Mouse (Mus musculus) heart, adult 8-10 months (tissue): Measurements from ENCODE around the gene Slc22a1. TPM values are rescaled to one million over a fixed set of nuclear protein-coding genes. Genes with fewer than 3 reads are reported as not detected.
A peak's percentile ranks its signal among the peaks of the same experiment; 100 is the strongest.
"Not testable (repeated sequence)": the region's sequence is repeated elsewhere in the genome, so short reads cannot be mapped to it uniquely, and the experiment has no call there.

ENCODE experiments used
- DNase-seq: peaks from one replicate; pipeline ENCODE4 v3.0.0; 2022; ENCODE audit warnings: low spot score
- total RNA-seq, 4 experiments: library from RNA; stranded (reverse); gene quantifications; 2 replicates each; pipeline ENCODE4 v1.2.4; 2022

Slc22a1 gene
- total RNA-seq, 4 experiments from 2014 or later = 9.5 to 26.9 (median 14.3) TPM

DNA sequence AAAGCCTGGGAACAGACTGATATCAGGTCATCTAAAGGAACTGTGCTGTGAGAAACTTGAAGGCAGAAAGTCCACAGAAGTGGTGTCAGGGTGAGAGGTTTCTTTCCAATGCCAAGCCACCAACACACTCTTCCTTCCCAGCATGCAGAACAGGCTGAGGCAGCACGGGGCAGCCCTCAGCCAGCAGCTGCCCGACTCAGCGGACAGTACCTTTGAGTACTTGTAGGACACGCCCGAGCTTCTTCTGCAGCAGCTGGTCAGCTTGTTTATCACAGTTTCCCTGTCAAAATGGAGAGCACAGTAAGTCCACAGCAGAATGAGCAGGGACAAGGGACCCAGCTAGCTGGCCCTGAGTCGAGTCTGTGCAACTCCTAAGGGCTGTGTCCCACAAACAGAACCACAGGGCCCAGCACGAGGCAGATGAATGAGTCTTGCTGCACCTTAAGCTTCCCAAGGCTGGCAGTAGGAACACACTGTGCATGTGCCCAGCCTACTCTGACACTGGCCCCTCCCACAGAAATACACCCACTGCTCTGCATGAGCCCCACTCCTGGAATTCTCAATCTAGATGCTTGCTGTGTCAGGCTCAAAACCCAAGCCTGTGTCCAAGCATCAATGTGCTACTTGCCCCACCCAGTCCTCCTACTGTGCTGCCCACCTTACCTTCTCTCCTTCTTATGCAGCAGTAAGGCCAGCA is 9.4 kb upstream of the Slc22a1 start:
- no peak for DNase-seq

DNA sequence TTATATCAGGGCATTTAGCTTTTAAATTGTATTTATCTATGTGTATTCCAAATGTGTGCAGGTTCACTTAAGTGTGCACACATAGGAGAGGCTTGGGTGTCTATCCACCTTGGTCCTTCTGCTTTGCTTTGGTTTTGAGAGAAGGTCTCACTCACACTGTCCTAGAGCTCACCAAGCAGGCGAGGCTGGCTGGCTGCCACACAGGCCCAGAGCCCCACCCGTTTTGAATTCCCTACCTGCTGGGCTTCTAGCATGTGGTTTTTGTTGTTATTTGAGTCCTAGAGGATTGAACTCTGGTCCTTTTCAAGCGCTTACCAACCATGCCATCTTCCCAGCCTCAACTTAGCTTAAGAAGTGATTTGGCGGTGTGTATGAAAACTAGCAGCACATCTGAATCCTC is 8.8 kb upstream of the Slc22a1 start:
- DNase-seq = no peak

DNA sequence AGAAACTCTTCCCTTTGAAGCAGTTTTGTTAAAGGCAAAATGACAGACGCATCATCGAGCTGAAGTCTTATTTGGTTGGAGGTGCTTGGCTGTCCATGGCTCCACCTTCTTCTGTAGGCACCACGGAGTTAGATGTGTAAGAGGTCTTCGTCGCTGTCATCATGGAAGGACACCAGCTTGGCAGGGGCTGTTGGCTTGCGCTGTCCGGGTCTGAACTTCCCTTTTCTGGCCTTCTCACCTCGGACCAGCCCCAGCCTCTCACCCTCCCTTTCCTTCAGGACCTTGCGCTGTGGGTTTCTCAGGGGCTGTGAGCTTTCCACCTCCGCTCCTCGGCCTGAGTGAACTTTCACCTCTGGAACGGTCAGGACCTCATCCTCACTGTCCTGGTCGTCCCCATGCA is 8.0 kb upstream of the Slc22a1 start:
- DNase-seq = no peak

DNA sequence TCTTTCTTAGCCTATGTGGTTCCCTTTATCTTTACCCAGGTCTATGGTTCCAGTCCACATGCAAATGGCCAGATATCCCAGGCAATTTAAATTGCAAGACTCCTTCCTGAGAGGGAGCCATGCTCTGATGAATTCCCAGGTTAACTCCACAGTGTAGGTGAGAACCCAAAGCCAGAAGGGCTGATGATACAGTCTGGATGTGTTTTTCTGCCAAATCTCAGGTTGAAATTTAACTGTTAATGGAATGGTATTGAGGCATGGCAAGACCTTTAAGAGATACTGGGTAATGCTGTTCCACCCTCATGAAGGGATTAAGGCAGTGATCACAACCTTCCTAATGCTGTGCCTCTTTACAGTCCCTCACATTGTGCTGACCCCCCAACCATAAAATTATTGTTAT is 2.6 kb upstream of the Slc22a1 start:
- DNase-seq = no peak

DNA sequence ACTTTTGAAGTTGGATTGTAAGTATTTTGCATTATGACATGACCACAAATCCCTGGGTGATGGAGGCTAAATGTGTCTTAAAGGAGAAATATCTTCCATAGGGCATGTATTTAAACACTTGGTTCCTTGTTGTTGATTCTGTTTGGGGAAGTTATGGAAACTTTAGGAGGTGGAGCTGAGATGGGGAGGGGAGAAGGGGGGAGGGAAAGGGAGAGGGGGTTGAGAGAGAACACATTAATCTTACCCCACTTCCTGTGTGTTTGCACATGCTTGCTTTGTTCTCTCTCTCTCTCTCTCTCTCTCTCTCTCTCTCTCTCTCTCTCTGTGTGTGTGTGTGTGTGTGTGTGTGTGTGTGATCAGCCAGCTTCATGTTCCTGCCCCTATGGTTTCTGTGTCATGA is 1.5 kb upstream of the Slc22a1 start:
- DNase-seq = no peak

DNA sequence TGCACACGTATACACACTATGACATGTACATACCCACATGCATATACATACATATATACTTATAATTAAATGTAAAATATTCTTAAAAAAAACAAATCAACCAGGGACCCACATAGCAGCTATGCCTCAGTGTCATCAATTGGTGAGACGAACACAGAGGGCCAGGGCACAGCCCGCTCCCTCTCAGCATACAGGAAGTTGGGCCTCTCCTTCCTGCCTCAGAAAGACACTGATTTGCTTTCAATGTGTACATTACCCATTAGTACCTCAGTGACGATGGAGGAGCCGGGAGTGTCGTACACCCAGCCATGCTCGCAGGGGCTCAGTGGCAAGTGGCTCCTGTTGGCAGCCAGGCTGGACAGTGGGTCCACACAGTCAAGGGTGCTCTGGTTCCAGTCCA is 649 bp downstream of the Slc22a1 start:
- not testable (repeated sequence) for DNase-seq

DNA sequence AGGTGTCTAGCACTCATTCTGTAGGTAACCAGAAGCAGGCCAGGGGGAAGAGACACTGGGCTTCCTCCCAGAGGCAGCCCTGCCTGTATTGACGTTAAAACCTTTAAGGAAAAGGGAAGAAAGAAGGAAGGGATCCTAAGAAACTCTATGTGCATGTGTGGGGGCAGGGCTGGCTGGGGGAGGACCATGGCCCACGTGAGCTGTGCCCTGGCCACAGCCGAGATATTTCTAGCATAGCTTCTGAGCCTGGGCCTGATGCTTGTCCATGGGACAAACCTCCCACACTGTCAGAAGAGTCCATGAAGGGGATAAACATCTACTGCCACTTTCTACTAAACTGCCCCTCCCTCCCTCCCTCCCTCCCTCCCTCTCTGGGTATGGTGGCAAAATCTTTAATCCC is 1.8 kb downstream of the Slc22a1 start:
- DNase-seq = no peak

DNA sequence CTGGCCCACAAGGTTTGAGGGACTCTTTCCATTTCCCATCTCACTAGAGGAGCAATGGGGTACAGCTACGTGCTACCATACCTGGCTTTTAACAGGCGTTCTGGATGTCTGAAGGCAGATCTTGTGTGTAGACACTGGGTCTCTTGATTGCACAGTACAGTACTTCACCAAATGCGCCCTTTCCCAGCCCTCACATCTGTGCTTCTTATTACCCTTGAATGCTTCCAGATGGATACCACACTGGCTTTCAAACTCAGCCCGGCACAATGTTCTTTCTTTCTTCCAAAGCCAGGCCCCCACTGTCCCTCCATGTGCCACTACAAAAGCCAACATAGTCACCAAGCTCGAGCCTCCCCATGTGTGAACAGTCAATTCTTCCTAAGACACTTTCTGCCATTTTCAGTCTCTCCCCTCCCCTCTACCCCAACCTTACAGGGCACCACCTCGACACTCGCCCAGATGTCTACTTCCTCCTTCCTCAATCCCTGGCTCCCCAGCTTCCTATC is 3.3 kb downstream of the Slc22a1 start:
- no peak for DNase-seq

DNA sequence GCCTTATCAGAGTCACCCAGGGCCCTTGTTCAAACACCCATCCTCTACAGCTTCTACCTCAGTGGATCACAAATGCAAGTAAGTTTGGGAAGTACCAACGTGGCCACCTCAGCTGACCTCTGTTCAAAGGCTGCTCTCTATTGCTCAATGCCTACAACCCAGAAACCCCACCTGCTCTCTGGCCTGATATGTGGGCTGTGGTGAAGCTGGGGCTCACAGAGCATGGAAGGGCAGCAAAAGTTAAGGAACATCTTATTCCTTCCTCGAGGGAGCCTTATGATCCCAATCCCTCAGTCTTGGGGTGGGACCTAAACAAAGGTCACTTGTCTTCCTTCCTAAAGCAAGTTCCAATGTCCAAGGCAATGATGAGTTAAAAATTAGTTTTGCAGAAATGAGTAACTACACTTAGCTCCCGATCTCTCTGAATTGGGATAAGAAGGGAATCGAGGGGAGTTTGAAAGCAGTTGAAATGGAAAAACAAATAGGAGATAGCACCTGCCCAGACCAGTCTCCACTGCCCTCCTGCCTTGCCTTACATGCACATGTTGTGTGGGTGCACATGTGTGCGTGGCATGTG is 4.5 kb downstream of the Slc22a1 start:
- DNase-seq = no peak

DNA sequence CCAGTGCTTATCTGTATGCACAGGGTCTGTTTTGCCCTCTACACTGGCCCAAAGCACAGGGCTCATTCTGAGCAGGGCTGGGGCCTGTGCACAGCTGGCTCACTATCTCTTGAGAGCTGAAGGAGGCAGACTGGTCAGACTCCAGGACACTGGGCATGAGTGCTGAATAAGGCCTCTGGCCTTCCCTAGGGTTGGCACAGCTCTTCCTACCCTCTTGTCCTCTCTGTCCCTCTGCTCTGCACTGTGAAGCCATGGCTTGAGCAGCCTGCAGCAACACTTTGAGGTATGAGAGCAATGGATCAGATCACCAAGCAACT is 6.3 kb downstream of the Slc22a1 start:
- DNase-seq = no peak

DNA sequence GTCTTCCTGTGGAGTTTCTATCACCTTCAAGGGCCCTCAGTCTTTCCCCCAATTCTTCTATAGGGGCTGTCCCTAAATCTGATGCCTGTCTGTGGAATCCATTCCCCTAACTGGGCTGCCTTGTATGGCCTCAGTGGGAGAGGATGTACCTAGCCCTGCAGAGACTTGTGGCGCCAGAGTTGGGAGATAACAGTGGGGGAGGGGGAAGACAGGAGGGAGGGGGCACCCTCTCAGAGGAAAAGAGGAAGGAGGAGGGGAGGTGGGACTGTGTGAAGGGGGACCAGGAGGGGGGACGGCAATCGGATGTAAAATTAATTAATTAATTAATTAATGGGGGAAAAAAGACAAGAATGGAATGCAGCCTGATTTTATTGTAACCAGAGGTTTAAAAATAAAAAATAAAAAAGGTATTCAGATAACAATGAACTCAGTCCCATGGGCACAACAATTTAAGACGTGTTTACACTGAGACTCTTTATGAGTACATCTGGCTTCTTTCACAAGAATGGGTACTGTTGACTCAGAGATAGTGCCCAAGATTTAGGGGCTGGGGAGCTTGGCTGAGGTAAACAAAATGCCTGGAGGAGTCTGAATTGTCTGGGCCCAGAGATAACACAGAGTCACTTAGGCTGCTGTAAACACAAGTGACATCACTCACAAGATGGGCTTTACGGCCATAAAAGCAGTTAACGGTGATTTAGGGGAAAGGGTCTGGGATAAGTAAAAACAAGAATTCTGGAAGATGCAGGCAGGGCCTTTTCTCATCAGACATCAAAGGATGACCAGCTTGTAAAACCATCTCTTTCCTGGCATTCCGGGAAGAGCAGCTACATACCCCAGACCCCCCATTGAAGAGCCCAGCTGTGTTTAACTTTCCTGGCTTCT is 6.9 kb downstream of the Slc22a1 start:
- DNase-seq = no peak

DNA sequence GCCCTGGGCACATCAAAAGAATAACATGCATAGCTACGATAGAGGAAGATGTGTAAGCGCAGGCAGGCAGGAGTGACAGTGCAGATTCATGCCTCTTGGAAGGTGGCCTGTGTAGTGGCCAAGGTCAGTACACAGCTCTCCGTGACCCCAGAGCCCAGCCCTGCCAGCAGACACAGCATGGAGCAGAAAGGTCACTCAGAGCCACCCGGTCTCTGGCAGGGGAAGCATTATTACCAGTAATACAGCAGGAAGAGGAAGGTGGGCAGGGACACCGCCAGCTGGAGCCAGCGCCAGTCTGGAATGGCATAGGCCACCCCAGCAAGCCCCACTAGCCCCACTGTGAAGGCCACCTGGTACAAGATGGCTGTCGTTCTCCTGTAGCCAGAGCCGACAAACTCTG is 11.5 kb downstream of the Slc22a1 start:
- DNase-seq = no peak

DNA sequence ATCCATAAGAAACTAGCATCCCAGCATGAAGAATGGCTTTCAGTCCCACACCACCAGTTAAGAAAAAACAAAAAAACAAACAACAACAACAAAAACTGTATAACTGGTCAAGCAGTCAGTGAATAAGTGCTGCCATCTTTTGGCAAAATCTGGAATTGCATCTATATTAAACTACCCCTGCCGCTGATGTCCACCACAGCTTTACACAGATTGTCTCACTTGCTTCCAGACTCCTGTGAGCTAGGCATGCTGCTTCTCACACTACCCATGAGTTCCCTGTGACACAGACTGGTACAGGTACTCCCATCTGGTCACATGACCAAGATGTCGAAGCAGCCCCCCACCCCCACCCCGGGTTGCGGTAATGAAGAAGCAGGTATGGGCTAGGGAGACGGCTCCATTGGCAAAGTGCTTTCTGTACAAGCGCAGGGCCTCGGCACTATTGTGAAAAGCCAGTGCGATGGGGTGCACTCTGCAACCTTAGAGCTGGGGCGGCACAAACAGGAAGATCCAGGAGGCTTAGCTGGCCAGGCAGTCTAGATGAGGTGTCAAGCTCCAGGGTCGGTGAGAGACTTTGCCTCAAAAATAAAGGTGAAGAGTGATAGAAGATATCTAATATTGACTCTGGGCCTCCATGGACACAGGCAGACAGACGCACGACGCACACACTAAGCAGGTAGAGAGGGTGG is 14.9 kb downstream of the Slc22a1 start:
- DNase-seq = peak; percentile 67

DNA sequence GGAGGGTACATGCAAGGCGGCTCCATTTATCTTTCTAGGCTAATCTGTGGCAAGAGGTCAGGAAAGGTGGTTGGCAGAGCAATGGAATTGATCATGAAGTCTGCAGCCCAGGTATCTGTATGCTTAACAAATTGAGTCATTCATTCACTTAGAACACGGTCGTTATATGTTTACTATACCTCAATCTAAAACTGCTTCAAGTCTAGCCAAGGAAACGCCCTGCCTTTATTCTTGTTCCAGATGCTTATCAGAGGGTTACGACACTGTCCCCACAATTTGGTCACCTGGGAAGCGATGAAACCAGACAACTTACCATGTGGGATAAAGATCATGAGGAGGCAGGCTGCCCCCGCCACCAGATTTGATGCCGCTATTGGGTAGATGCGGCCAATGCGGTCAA is 16.4 kb downstream of the Slc22a1 start:
- DNase-seq = no peak

DNA sequence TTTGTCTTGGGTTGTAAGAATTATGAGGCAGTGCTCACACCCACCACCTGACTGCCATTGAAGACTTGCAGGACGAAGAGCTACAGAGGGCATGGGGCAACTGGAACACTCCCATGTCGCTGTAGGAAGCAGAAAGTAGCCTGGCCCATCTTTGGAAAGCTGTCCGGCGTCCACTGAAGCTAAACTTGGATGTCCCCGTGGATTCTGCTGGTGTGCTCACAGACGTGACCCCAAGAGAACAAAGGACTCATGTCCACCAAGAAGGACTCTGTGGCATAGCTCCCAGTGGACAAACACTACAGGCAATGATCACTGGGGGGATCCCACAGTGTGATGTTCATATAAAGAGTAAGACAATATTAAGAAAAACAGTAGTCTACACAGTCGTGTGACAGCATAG is 16.8 kb downstream of the Slc22a1 start:
- DNase-seq = no peak

DNA sequence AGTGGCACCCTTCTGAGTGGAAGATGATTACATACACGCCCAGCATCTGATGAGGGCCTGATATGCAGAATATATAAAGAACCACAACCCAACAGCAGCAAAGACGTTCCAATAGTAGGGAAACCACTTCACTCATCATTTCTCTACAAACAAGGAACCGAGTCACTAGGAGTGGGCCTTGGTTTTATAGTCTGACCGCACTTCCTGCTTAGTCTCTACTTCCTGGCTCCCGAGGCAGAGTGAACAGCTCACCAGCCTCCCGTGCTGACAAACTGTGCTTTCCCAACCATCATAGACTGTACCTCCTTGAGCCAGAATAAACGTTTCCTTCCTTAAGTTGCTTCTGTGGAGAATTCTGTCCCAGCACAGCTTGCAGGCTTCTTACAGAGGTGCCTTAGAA is 19.8 kb downstream of the Slc22a1 start:
- no peak for DNase-seq

DNA sequence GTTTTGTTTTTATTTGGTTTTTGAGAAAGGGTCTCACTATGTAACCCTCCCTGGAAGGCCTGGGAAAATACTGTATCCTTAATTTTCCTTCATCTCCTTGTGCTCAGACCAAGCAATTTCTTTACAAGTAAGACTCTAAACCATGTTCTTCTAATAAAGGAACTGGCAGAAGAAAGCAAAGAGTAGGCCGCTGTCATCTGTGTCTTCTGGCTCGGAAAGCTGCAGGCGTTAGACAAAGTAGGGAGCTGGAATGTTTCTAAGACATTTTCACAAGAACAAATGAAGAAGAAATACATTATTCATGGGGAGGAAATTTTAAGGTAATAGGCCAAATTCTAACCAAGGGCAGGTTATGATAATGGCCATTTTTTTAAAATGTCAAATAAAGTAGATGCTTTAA is 21.6 kb downstream of the Slc22a1 start:
- DNase-seq = no peak

DNA sequence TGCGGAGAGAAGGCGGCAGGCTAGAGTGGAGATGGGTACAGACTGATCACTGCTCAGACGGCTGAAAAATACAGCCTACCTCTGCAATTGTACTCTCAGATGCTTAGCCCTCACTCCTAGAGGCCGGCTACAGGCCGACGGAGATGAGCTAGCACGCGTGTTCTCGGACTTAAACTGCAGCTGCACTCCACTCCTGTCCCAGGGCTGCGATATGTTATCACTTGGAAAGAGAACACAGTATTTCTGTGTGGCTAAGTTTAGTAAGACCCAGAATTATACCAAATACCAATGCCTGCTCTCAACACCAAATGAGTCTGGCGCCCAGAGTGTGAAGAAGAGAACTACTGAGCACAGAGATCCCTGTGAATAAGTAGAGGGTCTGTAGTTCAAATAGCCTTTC is 23.0 kb downstream of the Slc22a1 start:
- DNase-seq = peak; percentile 31

DNA sequence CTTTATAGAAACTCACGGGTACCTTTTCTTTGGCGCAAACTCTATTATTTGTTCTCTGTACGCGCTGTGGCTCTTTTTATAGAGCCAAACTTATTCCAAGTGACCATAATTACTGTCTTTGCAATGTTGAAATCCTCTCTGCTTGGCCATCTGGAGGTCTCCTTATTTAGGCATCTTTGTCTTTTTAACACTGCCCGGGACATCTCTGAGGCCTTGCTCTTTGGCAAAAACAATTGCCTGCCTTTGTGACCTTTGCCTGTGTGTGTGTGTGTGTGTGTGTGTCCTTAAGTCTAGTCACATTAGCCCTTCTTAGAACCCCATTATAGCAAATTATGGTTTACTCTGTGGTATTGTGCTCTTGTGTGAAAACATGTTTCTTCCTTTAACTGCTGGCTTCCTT is 30.2 kb downstream of the Slc22a1 start:
- no peak for DNase-seq

DNA sequence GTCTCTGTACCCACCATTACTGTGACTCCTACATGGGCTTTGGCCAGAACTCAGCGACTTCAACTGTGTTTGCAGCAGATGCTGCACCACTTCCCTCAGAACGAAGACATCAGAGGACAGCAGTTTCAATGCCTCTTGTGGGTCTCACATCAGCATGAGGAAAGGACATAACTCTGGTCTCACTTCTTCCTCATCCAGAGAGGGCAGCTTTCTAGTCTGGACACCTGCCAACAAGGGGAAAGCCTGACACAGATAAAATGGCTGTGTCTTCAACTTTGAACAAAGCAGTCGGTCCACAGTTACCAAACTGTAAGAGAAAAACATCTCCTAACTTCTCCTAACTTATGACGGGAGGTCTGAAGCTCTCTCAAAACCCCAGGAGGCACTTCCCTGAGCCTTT is 34.5 kb downstream of the Slc22a1 start:
- DNase-seq = no peak

DNA sequence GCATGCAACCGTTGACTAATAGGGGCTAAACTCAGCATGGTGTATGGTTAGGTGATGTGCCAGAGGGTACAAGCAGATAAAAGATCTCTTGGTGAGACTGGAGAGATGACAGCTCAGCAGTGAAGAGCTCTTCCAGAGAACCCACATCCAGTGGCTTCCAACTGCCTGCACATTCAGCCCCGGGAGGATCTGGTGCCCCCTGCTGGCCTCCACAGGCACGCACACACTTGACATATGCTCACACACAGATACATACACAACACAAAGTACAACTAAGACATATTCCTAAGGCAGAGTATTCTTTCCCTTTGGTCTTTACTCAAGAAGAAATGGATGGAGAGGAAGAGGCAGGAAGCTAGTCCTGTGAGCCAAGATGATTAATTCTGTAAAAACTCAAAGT is 36.0 kb downstream of the Slc22a1 start:
- DNase-seq = no peak

DNA sequence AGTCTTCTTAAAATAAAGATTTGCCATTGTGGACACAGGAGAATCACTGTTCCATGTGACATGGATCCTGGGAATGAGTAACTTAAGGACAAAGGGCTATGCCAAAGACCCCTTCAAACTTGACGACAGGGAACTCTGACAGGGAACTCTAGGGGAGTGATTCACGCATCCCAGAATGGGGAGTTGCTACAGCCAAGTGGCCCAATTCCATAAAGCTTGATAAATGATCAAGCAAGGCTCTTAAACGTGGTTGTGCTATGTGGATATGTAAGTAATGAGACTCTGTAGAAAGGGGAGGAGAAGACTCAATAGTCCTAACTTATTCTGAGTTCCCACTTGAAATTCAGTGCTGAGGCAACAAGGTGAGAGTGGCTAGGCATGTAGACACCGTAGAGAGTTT is 40.8 kb downstream of the Slc22a1 start:
- no peak for DNase-seq
